Mouse (Mus musculus): Measurements from ENCODE around the gene Tubgcp5.

- no peak for TF ChIP-seq POLR2A (IDR thresholded peaks at IDR 0.05; ENCODE audit: borderline replicate concordance, insufficient read depth, low read length)
- TF ChIP-seq CTCF (IDR thresholded peaks at IDR 0.05; ENCODE audit: borderline replicate concordance, insufficient read depth, low read depth, low read length), result no peak
Measured at GRCm38 (mm10) chr7:55868247-55868646, 74.3 kb downstream of the Tubgcp5 start.

Data from cerebellum, adult 2 months (tissue).